Mouse (Mus musculus) olfactory bulb, adult 2 months (tissue): ENCODE data around the gene Ier5l. TPM values are rescaled to one million over a fixed set of nuclear protein-coding genes. Genes with fewer than 3 reads are reported as not detected.

ENCODE experiments used
- H3K27ac ChIP-seq: fragments of 200-500 bp; 2 replicates; pipeline ENCODE4 v1.5.1; 2012; ENCODE audit warnings: low read depth, low read length; ENCODE audit not compliant: insufficient read depth
- H3K4me1 ChIP-seq: fragments of 200-500 bp; 2 replicates; pipeline ENCODE4 v1.6.1; 2012; ENCODE audit warnings: low read length; ENCODE audit not compliant: control insufficient read depth, insufficient read depth
- H3K4me3 ChIP-seq: fragments of 200-500 bp; 2 replicates; pipeline ENCODE4 v1.5.1; 2012; ENCODE audit warnings: mild to moderate bottlenecking, low read depth, low read length, moderate library complexity; ENCODE audit not compliant: insufficient read depth
- CTCF ChIP-seq: fragments of 200-500 bp; IDR thresholded peaks from 2 replicates; pipeline ENCODE4 v1.5.1; 2012; ENCODE audit warnings: low read depth, mild to moderate bottlenecking, low read length, moderate library complexity; ENCODE audit not compliant: insufficient read depth
- POLR2A ChIP-seq: fragments of 200-500 bp; IDR thresholded peaks from 2 replicates; pipeline ENCODE4 v1.6.1; 2012; ENCODE audit warnings: mild to moderate bottlenecking, low read depth, low read length, moderate library complexity; ENCODE audit not compliant: insufficient read depth
- WGBS: fragments of 180-500 bp; shearing (Covaris S2); methylation state at CpG from one replicate; pipeline ENCODE4 v1.1.7; 2018; 5-methylcytosine and 5-hydroxymethylcytosine counted together
- polyA plus RNA-seq: library from polyadenylated mRNA; stranded (reverse); fragments of >200 nt; gene quantifications from 2 replicates; pipeline ENCODE4 v1.2.4, GENCODE M21; 2012; ENCODE audit warnings: low replicate concordance; ENCODE audit not compliant: missing spikeins, insufficient read depth, insufficient read length

Gene Ier5l
- polyA plus RNA-seq, 1 experiment, result not detected

- Histone ChIP-seq H3K27ac (no peak overlapping the region), H3K4me1 (peaks cover 39% of the 10 kb centered on the region), H3K4me3 (no peak overlapping the region)
- WGBS, result 67% methylated on average over 10 of the region's 10 CpGs
- no peak for TF ChIP-seq POLR2A
- TF ChIP-seq CTCF, result no peak
Measured at GRCm38 (mm10) chr2:30446891-30447826, 26.9 kb downstream of the Ier5l start.

DNA sequence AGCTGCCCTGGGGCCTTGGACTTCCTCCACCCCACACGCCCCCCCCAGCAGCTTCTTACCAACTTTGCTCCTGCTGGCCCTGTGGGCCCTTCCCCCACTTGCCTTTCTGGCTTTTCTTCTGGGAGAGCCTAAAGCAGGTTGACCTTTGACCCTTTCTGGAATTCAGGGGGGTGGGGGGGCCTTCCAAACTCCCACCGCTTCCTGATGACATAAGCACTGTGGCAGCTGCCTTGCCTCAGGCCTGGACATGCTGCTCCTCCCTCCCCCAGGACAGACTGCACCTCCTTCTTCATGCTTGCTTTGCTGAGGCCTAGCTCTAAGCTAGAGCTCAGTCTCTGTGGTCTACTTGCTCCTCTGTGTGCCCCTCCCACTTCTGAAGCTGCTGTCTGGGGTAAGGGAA is 28.7 kb downstream of the Ier5l start:
- WGBS, result 77% methylated on average over 2 of the region's 2 CpGs
- Histone ChIP-seq H3K27ac (no peak overlapping the region), H3K4me3 (no peak overlapping the region), H3K4me1 (peaks cover 55% of the 10 kb centered on the region)
- TF ChIP-seq POLR2A, result no peak
- no peak for TF ChIP-seq CTCF

DNA sequence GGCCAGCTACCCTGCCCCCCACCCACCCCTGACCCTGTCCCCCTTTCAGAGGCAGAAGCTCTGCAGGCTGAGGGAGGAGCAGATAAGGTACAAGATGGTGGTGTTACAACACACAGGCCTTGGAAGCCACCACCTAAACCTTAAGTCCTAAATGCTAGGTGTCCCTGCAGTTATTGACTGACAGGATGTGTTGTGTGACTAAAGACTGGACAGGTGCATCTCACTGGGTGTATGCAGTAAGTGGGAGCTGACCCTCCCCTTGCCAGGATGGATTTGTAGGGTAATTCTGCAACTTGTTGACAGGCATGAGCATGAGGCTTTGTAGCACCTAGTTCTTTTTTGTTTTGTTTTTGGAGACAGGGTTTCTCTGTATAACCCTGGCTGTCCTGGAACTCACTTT is 29.6 kb downstream of the Ier5l start:
- no peak overlapping the region for H3K4me3 ChIP-seq
- no peak overlapping the region for H3K27ac ChIP-seq
- peaks cover 61% of the 10 kb centered on the region for H3K4me1 ChIP-seq
- TF ChIP-seq POLR2A (no peak), CTCF (no peak)

GRCm38 (mm10) chr2:30444006-30444405 is 30.0 kb downstream of the Ier5l start:
- no peak overlapping the region for H3K27ac ChIP-seq
- WGBS, result 72% methylated on average over 5 of the region's 5 CpGs
- H3K4me3 ChIP-seq, result no peak overlapping the region
- no peak for TF ChIP-seq POLR2A
- TF ChIP-seq CTCF, result no peak
- H3K4me1 ChIP-seq, result peaks cover 61% of the 10 kb centered on the region

DNA sequence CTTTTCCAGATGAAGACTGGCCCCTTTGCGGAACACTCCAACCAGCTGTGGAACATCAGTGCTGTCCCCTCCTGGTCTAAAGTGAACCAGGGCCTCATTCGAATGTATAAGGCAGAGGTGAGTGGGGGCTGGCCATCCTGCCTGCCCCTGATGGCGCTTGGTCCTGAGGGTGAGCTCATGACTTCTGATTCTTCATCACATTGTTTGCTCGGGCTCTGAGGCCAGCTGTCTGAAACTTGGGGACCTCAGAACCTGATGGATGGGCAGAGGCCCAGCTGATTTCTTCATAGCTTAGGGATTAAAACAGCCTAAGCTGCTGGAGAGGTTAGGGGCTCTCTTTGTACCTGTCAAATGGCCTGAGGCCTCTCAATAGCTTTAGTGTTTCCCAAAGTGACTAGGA is 30.7 kb downstream of the Ier5l start:
- H3K4me1 ChIP-seq, result peaks cover 61% of the 10 kb centered on the region
- 60% methylated on average over 4 of the region's 4 CpGs for WGBS
- H3K27ac ChIP-seq, result peak overlapping the region; percentile 100
- TF ChIP-seq CTCF (no peak), POLR2A (no peak)
- H3K4me3 ChIP-seq, result no peak overlapping the region

- Histone ChIP-seq H3K27ac (peak overlapping the region; percentile 100), H3K4me3 (no peak overlapping the region), H3K4me1 (peaks cover 61% of the 10 kb centered on the region)
- WGBS, result 33% methylated on average over 5 of the region's 5 CpGs
- TF ChIP-seq CTCF (no peak), POLR2A (no peak)
Measured at GRCm38 (mm10) chr2:30442498-30442890, 31.5 kb downstream of the Ier5l start.

- peak overlapping the region; percentile 100 for H3K27ac ChIP-seq
- peak overlapping the region; percentile 22 for H3K4me3 ChIP-seq
- peaks cover 56% of the 10 kb centered on the region for H3K4me1 ChIP-seq
- 2% methylated on average over 15 of the region's 15 CpGs for WGBS
- TF ChIP-seq POLR2A, result 0 out of 2 replicates have a peak, but pooled peaks have one; percentile 13
- TF ChIP-seq CTCF, result no peak
Measured at GRCm38 (mm10) chr2:30441518-30442497, 32.2 kb downstream of the Ier5l start.

- no peak overlapping the region; the same call in 1 of the 2 replicates for H3K4me3 ChIP-seq
Measured at GRCm38 (mm10) chr2:30440701-30441517, 33.1 kb downstream of the Ier5l start.

More at GRCm38 (mm10) chr2:30440701-30441517, 33.1 kb downstream of the Ier5l start:
- Histone ChIP-seq H3K27ac (peak overlapping the region; percentile 100), H3K4me1 (peaks cover 50% of the 10 kb centered on the region)
- 13% methylated on average over 12 of the region's 12 CpGs for WGBS
- 0 out of 2 replicates have a peak, but pooled peaks have one; percentile 10 for TF ChIP-seq CTCF
- no peak for TF ChIP-seq POLR2A
